Mouse (Mus musculus) brain, embryonic 14.5 days (tissue): Measurements from ENCODE around the gene Ehmt2.

ENCODE experiments used
- CTCF ChIP-seq: fragments of 200-500 bp; IDR thresholded peaks from 2 replicates; pipeline ENCODE4 v1.5.1; 2012; ENCODE audit warnings: inconsistent platforms, mild to moderate bottlenecking, moderate library complexity, borderline replicate concordance; ENCODE audit not compliant: insufficient read depth, insufficient read length; ENCODE audit errors: extremely low read depth
- POLR2A ChIP-seq: fragments of 200-500 bp; IDR thresholded peaks from 2 replicates; pipeline ENCODE4 v1.6.1; 2012; ENCODE audit warnings: mild to moderate bottlenecking, inconsistent platforms, borderline replicate concordance; ENCODE audit not compliant: poor library complexity, insufficient read depth, insufficient read length, severe bottlenecking; ENCODE audit errors: extremely low read depth

- TF ChIP-seq POLR2A: peak; percentile 27; the same call in 1 of the 2 replicates
- TF ChIP-seq CTCF: peak; percentile 70
Measured at GRCm38 (mm10) chr17:34931061-34931734, 32.9 kb downstream of the Ehmt2 start, which contains the start of gene Neu1.
